Mouse (Mus musculus): ENCODE measurements around the gene Rhbdd1.

Gene Rhbdd1

GRCm38 (mm10) chr1:82291930-82292712, 24.1 kb upstream of the Rhbdd1 start:
- DNase-seq: no peak

GRCm38 (mm10) chr1:82292771-82293170, 23.5 kb upstream of the Rhbdd1 start:
- DNase-seq: peak; percentile 75 to 83

- DNase-seq: peak; percentile 59 to 62
Observed at GRCm38 (mm10) chr1:82294102-82294501, 22.1 kb upstream of the Rhbdd1 start.

- no peak for DNase-seq
Observed at GRCm38 (mm10) chr1:82298586-82298985, 17.7 kb upstream of the Rhbdd1 start.

- no peak for DNase-seq
Observed at GRCm38 (mm10) chr1:82304483-82304882, 11.8 kb upstream of the Rhbdd1 start.

GRCm38 (mm10) chr1:82316746-82317126, 484 bp downstream of the Rhbdd1 start:
- peak in 1 of 2 experiments; percentile 40 for DNase-seq

GRCm38 (mm10) chr1:82320456-82320855, 4.2 kb downstream of the Rhbdd1 start:
- no peak for DNase-seq

GRCm38 (mm10) chr1:82320864-82321263, 4.6 kb downstream of the Rhbdd1 start:
- DNase-seq: no peak

GRCm38 (mm10) chr1:82321441-82321840, 5.2 kb downstream of the Rhbdd1 start:
- no peak for DNase-seq

- no peak for DNase-seq
Observed at GRCm38 (mm10) chr1:82324131-82324785, 8.0 kb downstream of the Rhbdd1 start.

GRCm38 (mm10) chr1:82326120-82326519, 9.9 kb downstream of the Rhbdd1 start:
- DNase-seq: no peak

- no peak for DNase-seq
Observed at GRCm38 (mm10) chr1:82328033-82328775, 12.0 kb downstream of the Rhbdd1 start.

- DNase-seq: no peak
Observed at GRCm38 (mm10) chr1:82329237-82329953, 13.1 kb downstream of the Rhbdd1 start.

GRCm38 (mm10) chr1:82329954-82330247, 13.6 kb downstream of the Rhbdd1 start:
- DNase-seq: no peak

- no peak for DNase-seq
Observed at GRCm38 (mm10) chr1:82334506-82334905, 18.3 kb downstream of the Rhbdd1 start.

GRCm38 (mm10) chr1:82353089-82353488, 36.8 kb downstream of the Rhbdd1 start:
- DNase-seq: no peak

- DNase-seq: no peak
Observed at GRCm38 (mm10) chr1:82353755-82354154, 37.5 kb downstream of the Rhbdd1 start.

- no peak for DNase-seq
Observed at GRCm38 (mm10) chr1:82358871-82359647, 42.8 kb downstream of the Rhbdd1 start.

- no peak for DNase-seq
Observed at GRCm38 (mm10) chr1:82359648-82360026, 43.4 kb downstream of the Rhbdd1 start.

GRCm38 (mm10) chr1:82361240-82361639, 45.0 kb downstream of the Rhbdd1 start:
- DNase-seq: no peak

GRCm38 (mm10) chr1:82362165-82362564, 45.9 kb downstream of the Rhbdd1 start:
- DNase-seq: no peak

GRCm38 (mm10) chr1:82364047-82364446, 47.8 kb downstream of the Rhbdd1 start:
- no peak for DNase-seq
